Mouse (Mus musculus) kidney, adult 9 months (tissue): ENCODE measurements around the gene Glud1.
"Not testable (repeated sequence)": the region's sequence is repeated elsewhere in the genome, so short reads cannot be mapped to it uniquely, and the experiment has no call there.

Source experiments
- DNase-seq: peaks from one replicate; pipeline ENCODE4 v3.0.0; 2022

Gene Glud1

GRCm38 (mm10) chr14:34312339-34313048, 2.0 kb downstream of the Glud1 start:
- peak; percentile 89 for DNase-seq

DNA sequence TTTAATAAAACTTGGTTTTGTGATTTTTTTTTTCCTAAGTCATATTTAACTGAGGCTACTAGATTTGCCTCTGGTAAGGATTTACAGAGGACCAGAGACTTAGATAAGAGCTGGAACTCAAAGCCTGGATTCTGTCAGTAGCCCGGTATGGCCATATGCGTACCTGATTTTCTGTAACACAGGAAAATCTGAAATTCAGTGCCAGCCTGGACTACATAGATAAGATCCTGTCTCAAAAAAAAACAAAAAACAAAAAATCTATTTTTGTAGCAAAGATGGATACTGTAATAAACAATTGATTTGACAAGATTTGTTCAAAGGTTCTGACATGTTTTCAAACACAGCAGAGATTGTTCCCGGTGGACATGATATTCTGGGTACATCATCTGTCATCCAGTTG, 3.1 kb downstream of the Glud1 start:
- DNase-seq = no peak

DNA sequence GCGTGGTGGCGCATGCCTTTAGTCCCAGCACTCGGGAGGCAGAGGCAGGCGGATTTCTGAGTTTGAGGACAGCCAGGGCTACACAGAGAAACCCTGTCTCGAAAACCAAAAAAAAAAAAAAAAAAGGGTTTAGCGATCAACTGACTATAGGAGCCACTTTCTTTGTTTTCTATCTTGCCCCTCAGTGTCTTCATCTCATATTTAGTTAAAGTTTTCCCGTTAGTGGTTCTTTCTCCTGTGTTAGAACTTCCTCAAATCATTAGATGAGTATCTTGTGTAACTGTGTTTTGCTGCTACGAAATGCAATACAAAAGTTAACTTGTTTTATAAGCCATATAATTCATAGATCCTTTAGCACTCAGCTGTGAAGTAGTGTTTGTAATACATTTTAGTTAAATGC, 3.9 kb downstream of the Glud1 start:
- not testable (repeated sequence) for DNase-seq

DNA sequence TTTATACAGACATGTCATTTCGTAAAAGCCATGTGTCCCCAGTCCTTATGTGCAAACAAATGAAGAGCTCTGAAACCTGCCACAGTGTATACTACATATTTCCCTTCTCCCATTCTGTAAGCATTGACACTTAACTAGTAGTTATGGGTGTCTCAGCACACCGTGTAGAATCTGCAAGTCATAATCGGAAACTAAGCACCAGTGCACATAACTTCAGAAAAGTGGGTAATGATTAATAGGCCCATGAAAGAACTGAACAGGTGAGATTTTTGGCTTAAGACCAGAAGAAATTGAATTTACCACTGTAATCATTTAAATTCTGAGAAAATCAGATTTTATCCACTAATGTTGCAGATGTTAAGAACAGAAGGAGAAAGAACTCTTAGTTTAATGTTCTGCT, 4.3 kb downstream of the Glud1 start:
- peak; percentile 59 for DNase-seq

DNA sequence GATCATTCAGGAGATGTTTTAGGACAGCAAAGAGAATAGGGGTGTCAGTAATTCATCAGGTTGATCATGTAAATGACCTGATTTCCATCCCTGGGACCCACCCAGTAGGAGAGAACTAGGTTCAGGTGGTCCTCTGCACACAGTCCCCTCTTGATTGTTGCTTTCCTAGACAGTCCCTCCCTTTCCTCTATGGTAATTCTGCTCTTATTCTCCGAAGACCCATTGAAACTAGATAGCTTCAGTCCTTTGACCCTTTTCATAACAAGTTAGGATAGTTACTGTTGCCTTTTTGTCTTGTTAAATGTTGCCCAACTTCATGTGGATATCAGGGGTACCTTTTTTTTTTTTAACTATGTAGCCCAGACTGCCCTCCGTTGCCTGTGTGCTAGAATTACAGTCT, 5.8 kb downstream of the Glud1 start:
- no peak for DNase-seq

- no peak for DNase-seq
Measured at GRCm38 (mm10) chr14:34317431-34317830, 6.9 kb downstream of the Glud1 start.

DNA sequence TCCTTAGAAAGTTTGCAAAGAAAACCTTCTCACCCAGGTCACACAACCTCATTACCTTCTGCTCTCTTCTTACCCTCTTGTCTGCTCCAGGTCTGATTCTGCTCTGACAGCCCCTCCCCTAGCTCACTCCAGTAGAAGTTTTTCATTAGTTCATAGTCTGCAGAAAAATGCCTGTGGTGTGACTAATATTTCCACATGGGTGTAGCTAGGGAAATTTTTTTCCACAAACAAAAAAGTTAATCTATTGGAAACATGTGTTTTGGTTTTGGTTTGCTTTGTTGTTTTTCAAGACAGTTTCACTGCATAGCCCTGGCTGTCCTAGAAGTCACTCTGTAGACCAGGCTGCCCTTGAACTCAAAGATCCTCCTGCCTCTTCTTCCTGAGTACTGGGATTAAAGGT, 7.6 kb downstream of the Glud1 start:
- DNase-seq = no peak

DNA sequence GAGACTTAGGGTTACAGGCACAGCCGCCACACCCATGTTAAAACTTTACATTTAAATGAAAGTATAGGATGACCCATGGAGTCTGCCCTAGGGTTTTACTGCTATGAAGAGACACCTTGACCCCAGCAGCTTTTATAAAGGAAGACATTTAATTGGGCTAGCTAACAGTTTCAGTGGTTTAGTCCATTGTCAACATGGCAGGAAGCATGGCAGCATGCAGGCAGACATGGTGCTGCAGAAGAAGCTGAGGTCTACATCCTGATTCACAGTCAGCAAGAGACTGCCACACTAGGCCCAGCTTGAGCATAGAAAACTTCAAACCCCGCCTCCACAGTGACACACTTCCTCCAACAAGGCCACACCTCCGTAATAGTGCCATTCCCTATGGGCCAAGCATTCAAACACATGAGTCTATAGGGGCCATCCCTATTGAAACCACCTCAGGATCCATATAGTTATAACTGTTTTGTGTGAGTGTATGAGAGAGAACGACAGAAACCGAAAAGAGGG, 13.1 kb downstream of the Glud1 start:
- DNase-seq = no peak

GRCm38 (mm10) chr14:34326606-34327005, 16.1 kb downstream of the Glud1 start:
- DNase-seq = no peak

GRCm38 (mm10) chr14:34327618-34328017, 17.1 kb downstream of the Glud1 start:
- no peak for DNase-seq

GRCm38 (mm10) chr14:34330657-34331158, 20.2 kb downstream of the Glud1 start:
- DNase-seq = no peak

- DNase-seq = peak; percentile 70
Measured at GRCm38 (mm10) chr14:34331886-34332285, 21.4 kb downstream of the Glud1 start.

DNA sequence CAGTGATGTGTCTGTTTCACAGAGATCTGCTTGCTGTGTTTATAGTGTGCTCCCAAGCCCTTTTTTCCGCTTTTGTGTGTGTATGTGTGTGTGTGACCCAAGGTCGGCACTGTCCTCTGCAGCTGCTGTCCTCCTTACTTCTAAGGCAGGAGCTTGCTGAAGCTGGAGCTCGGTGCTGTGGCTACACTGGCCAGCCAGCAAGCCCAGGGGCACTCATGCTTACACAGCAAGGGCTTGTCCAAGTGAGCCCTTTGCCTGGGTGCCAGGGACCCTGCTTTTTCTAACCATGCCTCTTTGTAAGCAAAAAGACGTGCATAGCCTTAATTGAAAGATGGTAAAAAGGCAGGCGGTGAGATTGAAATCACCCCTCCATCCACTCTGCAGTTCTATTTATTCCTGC, 21.9 kb downstream of the Glud1 start:
- no peak for DNase-seq

- DNase-seq = no peak
Measured at GRCm38 (mm10) chr14:34339446-34339845, 28.9 kb downstream of the Glud1 start.

DNA sequence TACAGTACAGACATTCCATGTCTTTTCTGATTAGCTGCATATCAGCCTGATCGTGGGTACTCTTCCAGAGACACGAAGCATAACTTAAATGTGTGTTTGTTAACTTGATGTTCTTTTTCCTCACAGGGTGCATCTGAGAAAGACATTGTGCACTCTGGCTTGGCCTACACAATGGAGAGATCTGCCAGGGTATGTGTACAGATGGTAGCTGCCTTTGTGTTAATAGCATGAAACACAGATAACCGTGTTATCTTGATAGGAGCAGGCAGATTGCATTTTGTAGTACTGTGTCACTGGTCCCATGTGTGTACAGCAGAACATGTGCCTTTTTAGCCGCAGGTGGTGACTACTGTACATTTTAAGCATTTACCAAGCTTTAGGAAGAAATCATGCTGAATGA, 31.5 kb downstream of the Glud1 start:
- no peak for DNase-seq

GRCm38 (mm10) chr14:34343078-34343477, 32.6 kb downstream of the Glud1 start:
- no peak for DNase-seq

- DNase-seq = no peak
Measured at GRCm38 (mm10) chr14:34344361-34344760, 33.8 kb downstream of the Glud1 start.

DNA sequence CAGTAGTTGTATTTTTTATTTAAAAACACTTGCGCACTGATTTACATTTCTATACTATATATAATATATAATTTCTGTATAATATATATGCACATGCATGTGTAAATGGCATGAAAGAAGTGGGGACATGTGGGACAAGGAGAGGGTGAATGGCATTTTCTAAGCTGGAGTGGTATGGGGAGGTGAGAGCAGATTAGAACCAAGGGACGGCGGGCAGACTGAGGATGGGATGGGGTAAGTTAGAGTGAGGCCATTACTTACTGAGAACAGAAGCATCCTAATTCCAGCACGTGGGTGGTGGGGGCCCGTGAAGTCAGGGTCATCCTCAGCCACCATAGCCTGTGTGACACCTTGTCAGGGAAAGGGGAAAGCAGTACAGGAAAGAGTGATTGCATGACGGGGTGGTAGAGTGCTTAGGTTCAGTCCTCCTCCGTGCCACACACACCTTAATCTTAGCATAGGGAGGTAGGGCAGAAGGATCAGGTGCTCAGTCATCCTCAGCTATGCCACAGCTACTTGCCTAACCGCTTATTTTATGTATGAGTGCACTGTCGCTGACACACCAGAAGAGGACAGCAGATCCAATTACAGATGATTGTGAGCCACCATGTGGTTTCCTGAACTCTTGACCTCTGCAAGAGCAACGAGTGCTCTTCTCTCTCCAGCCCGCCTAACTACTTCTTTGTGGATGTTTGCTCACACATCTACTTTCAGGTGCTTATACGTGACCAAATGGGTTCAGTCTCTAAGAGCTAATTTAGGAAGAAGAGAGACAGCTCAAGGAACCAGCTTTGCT, 35.4 kb downstream of the Glud1 start:
- no peak for DNase-seq

- DNase-seq = no peak
Measured at GRCm38 (mm10) chr14:34347084-34347483, 36.6 kb downstream of the Glud1 start.

DNA sequence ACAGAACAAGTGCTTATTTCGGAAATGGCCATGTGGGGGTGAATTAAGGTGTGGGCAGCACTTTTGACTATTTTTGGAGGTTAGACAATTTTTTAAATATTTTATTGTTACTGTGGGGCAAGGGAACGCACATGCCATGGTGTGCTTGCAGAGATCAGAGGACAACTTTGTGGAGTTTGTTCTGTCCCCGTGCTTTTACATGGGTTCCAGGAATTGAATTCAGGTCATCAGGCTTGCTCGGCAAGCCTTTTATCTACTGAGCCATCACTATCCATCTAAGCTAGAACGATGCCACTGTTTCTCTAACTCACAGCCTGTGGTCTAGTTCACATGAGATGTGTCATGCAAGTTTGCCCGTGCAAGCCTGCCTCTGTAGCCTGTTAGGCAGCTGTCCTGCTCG, 37.8 kb downstream of the Glud1 start:
- DNase-seq = no peak

- no peak for DNase-seq
Measured at GRCm38 (mm10) chr14:34349007-34349406, 38.5 kb downstream of the Glud1 start.

DNA sequence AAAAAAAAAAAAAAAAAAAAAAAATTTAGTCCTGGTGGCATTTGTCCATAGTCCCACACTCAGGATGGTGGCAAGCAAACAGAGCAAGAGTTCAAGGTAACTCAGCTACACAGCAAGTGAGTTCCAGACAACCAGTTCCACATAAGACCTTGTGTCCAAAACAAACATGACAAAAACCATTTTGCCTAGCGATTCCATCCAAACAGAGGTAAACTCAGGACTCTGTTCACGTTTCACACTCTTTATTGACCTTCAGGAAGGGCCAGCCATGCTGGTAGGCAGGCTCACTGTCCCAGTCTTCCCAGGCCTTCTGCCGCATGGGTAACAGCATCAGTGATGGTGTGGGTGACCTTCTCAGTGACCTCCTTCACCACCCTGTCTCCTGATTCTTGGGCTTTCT, 41.1 kb downstream of the Glud1 start:
- DNase-seq = no peak

DNA sequence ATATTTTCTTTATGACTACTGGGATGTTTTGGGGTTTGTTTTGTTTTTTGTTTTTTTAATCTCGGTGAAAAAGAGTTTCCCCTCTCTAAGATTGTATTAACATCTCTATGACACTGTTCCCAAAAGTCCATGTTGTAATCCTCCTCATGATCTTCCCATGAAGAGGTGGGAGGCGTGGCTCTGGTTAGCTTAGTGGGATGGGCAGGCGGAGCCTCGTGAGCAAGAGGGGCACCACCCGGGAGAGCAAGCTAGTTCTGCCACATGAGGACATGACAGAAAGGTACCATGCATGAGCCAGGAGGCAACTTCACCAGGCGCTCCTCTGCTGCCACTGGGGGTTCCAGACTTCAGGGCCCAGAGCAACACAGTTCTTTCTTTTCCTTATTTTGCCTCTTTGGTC, 42.0 kb downstream of the Glud1 start:
- DNase-seq = no peak

- DNase-seq = no peak
Measured at GRCm38 (mm10) chr14:34353326-34353725, 42.8 kb downstream of the Glud1 start.
